Mouse (Mus musculus) heart, embryonic 10.5 days (tissue): ENCODE results near the gene Ergic2. TPM values are rescaled to one million over a fixed set of nuclear protein-coding genes. Genes with fewer than 3 reads are reported as not detected.

Experiments used
- polyA plus RNA-seq: library from polyadenylated mRNA; unstranded; fragments of >200 nt; fragmentation: Nextera tagmentation; extraction: Ambion mirVana; gene quantifications from 2 replicates; pipeline ENCODE4 v1.2.1, GENCODE M21; 2016

Gene Ergic2
- polyA plus RNA-seq, 1 experiment from 2014 or later = 189 TPM

Other genes with a start within 250 kb of the Ergic2 start
- 0.91 and 1.6 TPM in 2 replicates for gene Far2, start 165.1 kb downstream of the Ergic2 start, polyA plus RNA-seq
- 1.1 and 1.4 TPM in 2 replicates for gene Tmtc1, start 232.0 kb upstream of the Ergic2 start, polyA plus RNA-seq